Mouse (Mus musculus) megakaryocyte, embryonic 14.5 days (primary cell): Measurements from ENCODE around the gene Ddx1.

Source experiments
- FLI1 ChIP-seq: IDR thresholded peaks from 2 replicates; pipeline ENCODE4 v1.6.1; 2012; ENCODE audit warnings: low read length, inconsistent platforms, mixed read lengths
- GATA1 ChIP-seq: IDR thresholded peaks from 3 replicates; pipeline ENCODE4 v1.6.1; 2012; ENCODE audit warnings: mixed read lengths, low read length, inconsistent platforms, borderline replicate concordance

DNA sequence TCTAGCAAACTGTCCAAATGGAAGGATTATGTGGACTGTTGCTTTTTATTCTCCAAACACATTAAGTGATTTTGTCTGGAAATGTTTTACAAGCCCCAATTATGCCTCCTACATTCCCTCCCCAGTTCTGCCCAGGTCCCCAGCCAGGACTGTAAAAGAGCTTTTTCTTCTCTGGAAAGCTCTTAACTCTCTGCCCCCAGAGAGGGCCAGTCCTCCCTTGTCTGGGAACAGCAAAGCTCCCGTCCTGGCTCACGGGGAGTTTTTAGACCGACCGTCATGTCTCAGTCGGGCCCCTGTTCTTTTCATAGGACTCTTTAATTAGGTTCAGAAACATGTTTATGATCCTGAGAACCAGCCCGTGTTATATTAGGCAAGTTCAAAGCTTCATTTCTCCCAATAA is 75.0 kb downstream of the Ddx1 start:
- TF ChIP-seq GATA1 (no peak), FLI1 (no peak)
